Mouse (Mus musculus) gastrocnemius, postnatal 10 days (tissue): ENCODE data around the gene Hsd17b1. TPM values are rescaled to one million over a fixed set of nuclear protein-coding genes. Genes with fewer than 3 reads are reported as not detected.
A peak's percentile ranks its signal among the peaks of the same experiment; 100 is the strongest.

Experiments used
- DNase-seq: peaks from one replicate; pipeline ENCODE4 v3.0.0; 2021; ENCODE audit warnings: mixed read lengths
- long read RNA-seq, 2 experiments: library from polyadenylated mRNA; stranded (forward); transcript quantifications; one replicate each; pipeline ENCODE4 v2.0.0; 2021
- total RNA-seq, 2 experiments: library from RNA; stranded (reverse); gene quantifications; 2 replicates each; pipeline ENCODE4 v1.2.3; 2021

The Hsd17b1 gene
- under 1 TPM; 0.23 to 0.25 TPM for total RNA-seq
- long read RNA-seq, experiment 1: 0 reads
- long read RNA-seq, experiment 2: 0 reads

- DNase-seq: no peak
Measured at GRCm38 (mm10) chr11:101078121-101078520, at the start of gene Hsd17b1. Gene Hsd17b1 (plus strand): TSS chr11:101078411.

GRCm38 (mm10) chr11:101029320-101029719 lies 48.9 kb upstream of the Hsd17b1 start:
- no peak for DNase-seq

GRCm38 (mm10) chr11:101030136-101030807 lies 47.9 kb upstream of the Hsd17b1 start:
- DNase-seq: no peak

GRCm38 (mm10) chr11:101030808-101031156 lies 47.4 kb upstream of the Hsd17b1 start:
- DNase-seq: no peak

- DNase-seq: no peak
Measured at GRCm38 (mm10) chr11:101031470-101031869, 46.7 kb upstream of the Hsd17b1 start.

GRCm38 (mm10) chr11:101033856-101034500 lies 44.2 kb upstream of the Hsd17b1 start:
- DNase-seq: no peak

GRCm38 (mm10) chr11:101034614-101035327 lies 43.4 kb upstream of the Hsd17b1 start:
- DNase-seq: no peak

GRCm38 (mm10) chr11:101035328-101035695 lies 42.9 kb upstream of the Hsd17b1 start:
- DNase-seq: no peak

- DNase-seq: no peak
Measured at GRCm38 (mm10) chr11:101037795-101038194, 40.4 kb upstream of the Hsd17b1 start.

- DNase-seq: no peak
Measured at GRCm38 (mm10) chr11:101045826-101046225, 32.4 kb upstream of the Hsd17b1 start.

GRCm38 (mm10) chr11:101046440-101046839 lies 31.8 kb upstream of the Hsd17b1 start:
- no peak for DNase-seq

- DNase-seq: no peak
Measured at GRCm38 (mm10) chr11:101047502-101047901, 30.7 kb upstream of the Hsd17b1 start.

- no peak for DNase-seq
Measured at GRCm38 (mm10) chr11:101050359-101050758, 27.9 kb upstream of the Hsd17b1 start.

GRCm38 (mm10) chr11:101051051-101051493 lies 27.1 kb upstream of the Hsd17b1 start:
- DNase-seq: no peak

- no peak for DNase-seq
Measured at GRCm38 (mm10) chr11:101051617-101052016, 26.6 kb upstream of the Hsd17b1 start.

GRCm38 (mm10) chr11:101052751-101053473 lies 25.3 kb upstream of the Hsd17b1 start:
- DNase-seq: peak; percentile 75

- no peak for DNase-seq
Measured at GRCm38 (mm10) chr11:101053974-101054373, 24.2 kb upstream of the Hsd17b1 start.

GRCm38 (mm10) chr11:101055418-101055817 lies 22.8 kb upstream of the Hsd17b1 start:
- DNase-seq: peak; percentile 33

GRCm38 (mm10) chr11:101056885-101057284 lies 21.3 kb upstream of the Hsd17b1 start:
- DNase-seq: peak; percentile 43

- DNase-seq: peak; percentile 90
Measured at GRCm38 (mm10) chr11:101057860-101058259, 20.4 kb upstream of the Hsd17b1 start.

GRCm38 (mm10) chr11:101058726-101059125 lies 19.5 kb upstream of the Hsd17b1 start:
- no peak for DNase-seq

GRCm38 (mm10) chr11:101059473-101059872 lies 18.7 kb upstream of the Hsd17b1 start:
- DNase-seq: no peak

GRCm38 (mm10) chr11:101060126-101060525 lies 18.1 kb upstream of the Hsd17b1 start:
- peak; percentile 72 for DNase-seq
